Mouse (Mus musculus) bone marrow, adult 2 months (tissue): ENCODE measurements around the gene Tff1.

Experiments used
- CTCF ChIP-seq: fragments of 200-500 bp; IDR thresholded peaks from 2 replicates; pipeline ENCODE4 v1.5.1; 2011; ENCODE audit warnings: low read length, control low read depth; ENCODE audit not compliant: control insufficient read depth, insufficient read depth
- POLR2A ChIP-seq: fragments of 200-500 bp; IDR thresholded peaks from 2 replicates; pipeline ENCODE4 v1.6.1; 2011; ENCODE audit warnings: low read depth, mild to moderate bottlenecking, control low read depth, low read length, borderline replicate concordance; ENCODE audit not compliant: control insufficient read depth

DNA sequence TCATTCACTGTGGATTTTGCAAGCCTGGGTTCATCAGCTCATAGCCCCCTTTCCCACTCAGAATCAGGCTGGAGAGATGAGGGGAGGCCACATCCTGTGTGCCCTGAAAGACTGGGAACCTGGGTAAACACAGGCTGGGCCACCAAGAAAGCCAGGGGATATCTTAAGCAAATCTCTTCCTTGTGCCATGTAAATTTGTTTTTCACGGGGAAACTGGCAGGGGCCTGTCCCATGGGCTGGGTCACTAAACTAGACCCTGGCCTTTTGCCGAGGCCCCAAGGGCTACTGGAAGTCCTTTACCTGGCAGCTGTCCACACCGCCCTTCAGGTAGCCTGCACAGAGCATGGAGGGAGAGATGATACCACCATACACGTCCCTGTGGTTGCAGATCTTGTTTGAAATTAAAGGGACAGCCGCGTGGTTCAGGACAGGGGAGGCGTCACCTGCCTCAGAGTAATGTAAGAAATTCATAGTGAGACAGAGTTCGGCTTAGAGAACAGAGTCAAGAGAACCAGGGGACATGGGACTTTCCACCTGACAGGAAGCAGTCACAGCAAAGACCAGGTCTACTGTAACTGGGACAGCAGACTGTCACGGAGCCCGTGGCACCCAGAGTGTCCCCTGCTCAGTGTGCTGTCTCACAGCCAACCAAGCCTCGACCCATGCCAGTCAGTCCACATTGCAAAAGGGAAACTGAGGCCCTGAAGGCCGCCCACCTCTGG is 19.4 kb upstream of the Tff1 start:
- TF ChIP-seq CTCF: no peak
- TF ChIP-seq POLR2A: no peak
